Mouse (Mus musculus) CD4-positive, CD25-positive, alpha-beta regulatory T cell, adult 4 months (primary cell): ENCODE results near the gene Syne3. TPM values are rescaled to one million over a fixed set of nuclear protein-coding genes. Genes with fewer than 3 reads are reported as not detected.
A peak's percentile ranks its signal among the peaks of the same experiment; 100 is the strongest.

Source experiments
- ATAC-seq: one replicate; pipeline ENCODE4 v1.8.0; 2017
- polyA plus RNA-seq, 2 experiments: library from polyadenylated mRNA; unstranded; fragments of 100-300 nt; shearing (Covaris generic); gene quantifications; one replicate each; pipeline ENCODE4 v1.2.1; 2017

The Syne3 gene
- polyA plus RNA-seq, 2 experiments from 2014 or later = 1.6 to 5.5 TPM

DNA sequence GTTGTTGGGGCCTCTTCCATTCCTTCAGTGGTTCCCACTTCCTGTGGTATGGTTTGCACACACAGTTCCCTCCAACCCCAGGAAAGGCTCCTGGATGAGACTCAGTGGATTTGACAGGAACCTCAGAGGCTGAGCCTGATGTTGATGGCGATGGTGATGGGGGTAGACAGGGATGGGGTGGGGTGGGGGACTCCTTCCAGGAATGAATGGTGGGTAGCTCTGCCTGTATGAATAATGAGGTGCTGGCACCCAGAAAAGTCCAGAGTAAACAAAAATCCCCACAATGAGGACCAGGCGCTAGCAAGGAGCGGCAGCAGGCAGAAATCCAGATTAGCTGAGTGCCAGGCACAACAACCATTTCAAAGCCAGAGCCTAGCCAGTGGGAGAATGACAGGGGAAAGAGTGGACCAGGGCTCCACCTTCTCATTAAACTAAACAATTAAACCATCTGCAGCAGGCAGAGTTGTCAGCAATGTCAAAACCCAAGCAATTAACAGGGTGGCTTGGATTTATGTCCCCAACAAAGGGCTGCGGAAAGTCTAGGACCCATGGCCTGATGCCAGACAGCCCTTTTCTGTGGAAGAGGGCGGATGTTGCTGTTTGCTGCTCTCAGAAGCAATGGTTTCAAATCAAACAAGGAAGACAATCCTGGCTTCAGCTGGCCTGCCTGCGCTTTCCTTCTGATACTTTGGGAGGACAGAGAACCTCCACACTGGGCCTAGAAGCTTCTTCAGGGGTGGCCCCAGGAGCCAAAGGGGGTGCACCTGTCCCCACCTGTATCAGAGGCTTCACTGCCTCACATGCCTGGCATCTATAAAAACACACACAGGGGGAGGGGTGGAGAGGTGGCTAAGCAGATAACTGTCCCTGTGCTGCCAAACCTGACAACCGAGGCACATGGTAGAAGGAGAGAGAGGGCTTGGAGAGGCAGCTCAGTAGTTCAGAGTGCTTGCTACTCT, 44.4 kb downstream of the Syne3 start:
- no peak for ATAC-seq

DNA sequence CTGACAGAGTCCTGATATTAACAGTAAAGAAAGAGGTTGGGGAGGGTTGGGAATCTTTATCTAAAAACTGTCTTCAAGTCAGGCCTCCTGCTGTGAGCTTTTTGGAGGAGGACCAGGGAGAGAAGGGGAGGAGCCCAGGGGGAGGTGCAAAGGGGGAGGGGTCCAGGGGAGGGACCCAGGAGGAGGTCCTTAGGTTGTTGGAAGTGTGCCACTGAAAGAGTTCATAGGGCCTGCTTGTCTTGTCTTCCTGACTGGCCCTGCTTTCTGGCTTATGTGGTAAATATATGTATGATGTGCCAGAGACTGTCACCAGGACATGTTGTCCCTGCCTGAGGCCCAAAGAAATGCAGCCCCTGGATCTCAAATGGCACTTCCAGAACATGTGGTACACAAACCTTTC, 49.2 kb downstream of the Syne3 start:
- ATAC-seq = no peak

DNA sequence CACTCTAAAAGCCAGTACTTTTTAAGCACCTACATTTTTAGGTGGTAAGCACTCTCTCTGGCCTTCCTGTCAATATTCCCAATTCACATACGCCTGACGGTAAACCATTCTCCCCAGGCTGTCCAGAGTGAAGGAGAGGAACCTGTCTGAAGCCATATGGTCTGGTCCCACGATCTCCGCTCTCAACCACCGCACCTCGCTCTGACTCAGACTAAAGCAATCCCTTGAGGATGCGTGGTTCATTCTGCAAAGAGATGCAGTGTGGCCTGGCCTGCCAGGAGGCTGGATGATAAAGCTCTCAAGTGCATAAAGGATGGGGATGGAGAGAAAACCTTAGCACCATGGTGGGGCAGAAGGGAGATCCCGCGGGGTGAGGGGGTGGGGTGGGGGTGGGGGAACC, 49.6 kb downstream of the Syne3 start:
- no peak for ATAC-seq

DNA sequence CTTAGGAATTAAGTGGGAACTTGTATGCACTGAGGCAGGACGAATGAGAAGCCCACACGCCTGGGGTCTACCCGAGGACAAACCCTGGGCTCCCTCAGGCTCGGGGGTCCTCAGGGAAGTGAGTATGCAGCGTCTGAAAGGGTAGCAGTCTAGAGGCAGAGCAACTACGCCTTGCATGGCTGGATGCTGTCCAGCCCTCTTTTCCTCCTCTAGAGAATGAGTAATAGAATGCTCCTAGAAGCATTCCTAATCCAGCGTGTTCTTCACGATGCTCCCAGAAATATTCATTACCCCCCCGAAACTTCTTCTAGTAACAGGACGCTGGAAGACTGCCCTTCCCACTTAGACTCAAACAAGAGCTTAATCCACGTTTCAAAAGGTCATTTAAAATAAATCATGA, 51.3 kb downstream of the Syne3 start:
- no peak for ATAC-seq

DNA sequence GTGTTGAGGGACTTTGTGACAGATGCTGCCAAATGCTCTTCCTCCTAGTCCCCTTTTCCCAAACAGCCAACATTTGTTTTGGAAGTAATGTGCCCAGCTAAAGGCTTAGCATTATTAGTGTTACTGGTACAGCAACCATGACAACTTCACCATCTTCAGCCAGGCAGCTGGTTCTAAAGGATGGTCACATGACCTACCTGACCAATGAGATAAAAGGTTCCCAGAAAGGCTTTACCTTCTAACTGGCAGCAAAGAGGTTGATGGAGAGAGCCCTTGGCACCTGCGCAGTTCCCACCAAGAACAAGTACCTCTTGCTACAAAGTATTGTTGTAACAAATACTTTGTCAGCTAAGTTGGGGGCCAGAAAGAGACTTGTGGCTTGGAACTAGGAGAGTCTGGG, 52.4 kb downstream of the Syne3 start:
- no peak for ATAC-seq

DNA sequence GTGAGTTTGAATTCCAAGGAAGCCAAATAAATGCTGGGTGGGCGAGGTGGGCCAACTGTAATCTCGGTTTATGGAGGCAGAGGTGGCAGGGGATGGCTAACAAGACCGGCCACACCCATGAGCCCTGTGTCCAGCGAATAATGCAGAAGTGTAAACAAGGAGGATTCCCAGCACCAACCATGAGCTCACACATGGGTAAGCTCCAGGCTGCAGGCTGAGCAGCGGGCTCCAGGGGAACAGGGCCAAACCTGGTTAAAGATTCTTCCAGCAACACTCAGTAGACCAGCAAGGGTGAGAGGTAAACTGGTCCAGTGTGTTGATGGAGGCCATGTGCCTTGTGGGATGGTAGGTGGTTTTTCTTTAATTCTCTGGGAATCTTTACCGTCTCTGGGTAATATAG, 53.2 kb downstream of the Syne3 start:
- ATAC-seq = no peak

DNA sequence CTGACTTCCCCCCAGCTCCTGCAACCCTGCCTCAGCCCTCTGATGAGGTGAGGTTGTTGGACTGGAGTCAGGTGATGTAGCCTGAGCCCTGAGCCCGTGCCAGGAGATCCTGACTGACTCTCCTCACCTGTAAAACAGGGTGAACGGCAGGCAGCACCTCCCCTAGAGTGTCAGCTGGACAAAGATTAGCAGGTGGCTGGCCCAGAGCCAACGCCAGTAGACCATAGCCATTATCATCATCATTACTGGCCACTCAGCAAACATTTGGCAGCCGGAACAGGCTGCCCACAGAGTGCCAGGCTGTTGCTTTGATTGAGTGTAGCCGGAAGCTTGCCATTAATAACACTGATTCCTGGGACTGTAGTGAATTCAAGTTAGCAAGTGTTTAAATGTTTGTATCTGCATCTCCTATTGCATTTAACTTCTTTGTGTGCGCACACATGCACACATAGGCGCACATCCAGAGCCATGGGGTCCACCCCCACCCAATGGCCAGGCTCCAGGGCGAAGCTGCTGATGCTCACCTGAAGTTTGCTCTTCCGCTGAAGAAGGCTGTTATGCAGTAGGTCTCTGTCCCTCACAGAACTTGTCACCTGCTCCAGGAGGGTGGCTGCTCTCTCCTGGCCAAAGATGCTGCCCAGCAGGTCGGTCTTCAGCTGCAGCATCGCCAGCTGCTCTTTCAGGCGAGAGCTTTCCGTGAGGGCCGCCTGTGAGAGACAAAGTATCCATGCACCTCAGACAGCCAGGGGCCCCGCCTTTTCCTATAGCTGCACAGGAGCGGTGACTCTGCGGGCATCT, 54.4 kb downstream of the Syne3 start:
- no peak for ATAC-seq

DNA sequence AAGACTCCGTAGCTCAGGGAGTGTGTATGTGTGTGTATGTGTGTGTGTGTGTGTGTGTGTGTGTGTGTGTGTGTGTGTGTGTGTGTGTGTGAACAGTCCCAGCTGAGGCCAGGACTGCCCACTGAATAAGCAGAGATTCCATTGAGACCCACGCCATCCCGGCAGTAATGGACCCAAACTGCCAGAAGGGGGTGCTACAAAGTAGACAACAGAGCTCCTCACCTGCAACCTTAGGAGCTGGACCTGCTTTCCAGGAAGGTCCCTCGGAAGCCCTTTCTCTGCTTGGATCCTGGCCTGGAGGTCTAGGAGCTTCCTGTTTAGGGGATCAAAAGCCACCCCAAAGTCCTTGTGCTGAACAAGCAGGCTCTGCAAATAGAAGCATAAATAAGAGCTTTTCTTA, 55.7 kb downstream of the Syne3 start:
- ATAC-seq = peak; percentile 64

DNA sequence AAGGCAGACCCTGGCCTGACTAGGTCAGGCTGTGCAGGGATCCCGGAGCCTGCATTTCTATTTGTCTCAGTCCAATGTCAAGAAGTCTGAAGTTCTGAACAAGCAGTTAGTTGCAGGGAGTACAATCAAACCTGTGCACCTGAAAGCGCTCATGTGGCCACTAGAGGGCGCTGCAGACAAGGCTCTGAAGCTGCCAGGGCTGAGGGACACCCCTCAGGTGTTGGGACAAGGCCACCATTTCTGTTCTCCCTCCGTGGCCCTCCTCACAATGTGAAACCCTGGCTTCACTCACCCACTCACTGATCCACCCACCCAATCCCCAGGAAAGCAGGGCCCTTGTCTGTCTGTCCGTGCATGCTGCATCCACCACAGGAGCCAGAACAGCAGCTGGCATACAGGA, 57.2 kb downstream of the Syne3 start:
- ATAC-seq = peak; percentile 87

DNA sequence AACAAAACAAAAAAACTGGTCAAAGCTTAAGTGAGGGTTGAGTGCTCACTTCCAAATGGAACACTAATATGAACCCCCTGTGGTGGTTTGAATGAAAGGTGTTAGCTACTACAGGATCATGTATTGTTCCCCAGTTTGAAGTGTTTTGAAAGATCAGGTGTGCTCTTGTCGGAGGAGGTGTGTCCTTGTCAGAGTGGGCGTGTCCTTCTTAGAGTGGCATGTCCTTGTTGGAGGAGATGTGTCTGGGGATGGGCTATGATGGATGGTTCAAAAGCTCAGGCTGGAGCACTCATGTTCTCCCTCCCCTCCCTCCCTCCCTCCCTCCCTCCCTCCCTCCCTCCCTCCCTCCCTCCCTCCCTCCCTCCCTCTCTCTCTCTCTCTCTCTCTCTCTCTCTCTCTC, 61.7 kb downstream of the Syne3 start:
- no peak for ATAC-seq

DNA sequence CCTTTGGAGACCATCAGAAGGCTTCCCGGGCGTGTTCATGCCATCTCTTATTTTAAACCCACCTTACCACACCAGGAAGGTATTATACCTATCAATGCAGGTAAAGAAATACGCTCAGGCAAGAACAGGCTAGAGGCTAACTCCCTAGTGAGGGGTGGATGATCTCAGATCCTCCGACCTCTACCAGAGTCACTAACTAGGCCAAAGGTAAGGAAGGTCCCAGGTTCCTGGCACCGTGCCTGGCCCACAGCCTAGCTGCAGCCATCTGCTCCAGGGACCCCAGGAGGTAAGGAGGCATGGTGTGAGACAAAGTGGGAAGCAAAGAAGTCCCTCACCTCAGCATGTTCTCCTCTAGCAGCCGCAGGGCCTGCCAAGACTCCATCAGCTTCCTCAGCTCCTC, 63.4 kb downstream of the Syne3 start:
- ATAC-seq = no peak

DNA sequence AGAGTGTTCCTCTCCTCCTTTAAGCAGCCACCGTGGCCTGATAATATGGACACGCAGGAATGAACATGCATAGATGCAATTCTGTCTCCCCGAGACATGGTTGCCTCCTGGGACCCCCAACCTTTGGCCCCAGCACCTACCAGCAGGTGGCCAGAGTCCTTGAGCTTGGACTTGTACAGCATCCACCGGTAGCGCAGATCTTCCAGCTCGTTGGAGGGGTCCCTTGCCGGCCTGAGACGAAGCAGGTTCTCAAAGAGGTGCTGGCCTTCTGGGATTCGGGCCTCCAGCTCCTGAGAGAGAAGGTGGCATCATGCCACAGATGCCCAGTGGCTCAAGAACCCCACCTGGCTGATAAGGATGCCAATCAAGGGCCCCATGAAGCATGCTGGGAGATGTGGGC, 69.1 kb downstream of the Syne3 start:
- no peak for ATAC-seq

DNA sequence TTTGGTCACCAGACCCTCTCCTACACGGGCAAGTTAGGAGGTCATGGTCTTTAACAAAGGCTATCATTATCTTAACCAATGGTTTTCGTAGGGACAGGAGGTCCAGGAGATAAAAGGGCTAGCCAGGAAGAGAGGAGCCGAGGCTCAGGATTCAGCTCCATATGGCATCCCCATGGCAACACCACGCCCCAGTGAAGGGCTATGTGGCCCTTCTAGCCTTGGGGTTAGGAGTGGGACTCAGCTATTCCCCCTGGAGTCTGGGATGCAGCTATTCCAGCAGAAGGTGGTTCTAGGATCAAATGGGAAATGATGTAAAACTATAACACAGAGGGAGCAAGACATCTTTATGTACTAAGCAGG, 69.6 kb downstream of the Syne3 start:
- ATAC-seq = no peak

DNA sequence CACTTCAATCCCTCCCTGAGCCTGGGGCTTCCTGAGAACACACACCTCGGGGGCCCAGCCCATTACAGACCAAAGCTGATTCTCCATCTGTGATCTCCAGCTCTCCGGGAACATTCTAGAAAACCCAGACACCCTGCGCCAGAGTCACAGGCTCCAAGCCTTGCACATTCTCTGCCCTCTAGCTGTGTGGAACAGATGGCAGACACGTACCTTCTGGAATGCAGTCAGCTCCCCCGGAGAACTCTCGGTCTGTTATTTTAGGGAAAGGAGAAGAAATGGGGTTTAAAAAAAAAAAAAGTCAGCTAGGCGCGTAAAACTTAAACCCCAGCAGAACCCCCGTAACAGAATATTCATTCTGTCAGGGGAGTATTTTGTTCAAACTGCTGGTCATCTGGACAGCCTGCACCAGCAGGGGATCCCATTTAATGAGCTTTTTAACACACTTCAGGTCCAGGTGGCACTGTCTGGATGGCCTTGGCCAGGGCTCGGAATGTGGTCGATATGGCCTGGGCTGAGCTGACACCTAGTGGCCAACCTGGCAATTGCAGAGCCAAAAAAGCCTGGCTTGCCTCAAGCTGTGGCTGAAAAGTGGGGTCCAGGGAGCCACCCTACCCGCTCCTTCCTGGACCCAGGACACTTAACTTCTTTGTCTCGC, 70.1 kb downstream of the Syne3 start:
- ATAC-seq = no peak

DNA sequence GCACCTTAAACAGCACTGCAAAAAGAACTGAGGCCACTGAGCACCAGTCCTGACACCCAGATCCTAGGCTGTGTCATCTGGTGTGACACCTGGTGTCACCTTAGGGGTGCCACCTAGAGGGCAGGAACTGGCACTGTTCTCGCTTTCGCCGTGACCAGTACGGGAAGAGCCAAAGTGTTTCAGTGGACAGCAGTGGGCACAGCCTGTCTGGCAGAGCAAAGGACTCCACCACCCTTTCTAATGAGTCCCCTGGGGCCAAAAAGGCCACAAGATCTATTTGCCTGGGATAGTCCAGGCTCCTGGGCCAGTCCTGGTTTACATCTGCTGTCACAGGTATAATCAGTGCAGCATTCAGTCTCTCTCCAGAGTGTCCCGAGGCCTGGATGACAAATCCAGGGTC, 70.7 kb downstream of the Syne3 start:
- no peak for ATAC-seq

DNA sequence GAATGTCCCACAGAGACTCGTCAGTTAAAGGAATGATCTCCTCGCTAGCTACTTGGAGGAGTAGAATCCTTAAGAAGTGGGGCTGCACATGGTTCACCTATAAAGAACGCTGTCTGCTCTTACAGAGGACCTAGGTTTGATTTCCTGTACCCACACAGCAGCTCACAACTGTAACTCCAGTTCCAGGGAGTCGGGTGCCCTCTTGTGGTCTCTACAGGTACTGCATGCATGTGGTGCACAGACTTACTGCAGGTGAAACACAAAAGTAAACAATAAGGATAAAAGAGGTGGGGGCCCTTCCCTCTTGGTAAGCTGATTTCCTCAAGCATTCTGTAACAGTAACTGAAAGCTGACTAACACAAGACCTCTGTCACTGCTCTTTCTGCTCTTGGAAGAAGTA, 73.4 kb downstream of the Syne3 start:
- ATAC-seq = no peak

DNA sequence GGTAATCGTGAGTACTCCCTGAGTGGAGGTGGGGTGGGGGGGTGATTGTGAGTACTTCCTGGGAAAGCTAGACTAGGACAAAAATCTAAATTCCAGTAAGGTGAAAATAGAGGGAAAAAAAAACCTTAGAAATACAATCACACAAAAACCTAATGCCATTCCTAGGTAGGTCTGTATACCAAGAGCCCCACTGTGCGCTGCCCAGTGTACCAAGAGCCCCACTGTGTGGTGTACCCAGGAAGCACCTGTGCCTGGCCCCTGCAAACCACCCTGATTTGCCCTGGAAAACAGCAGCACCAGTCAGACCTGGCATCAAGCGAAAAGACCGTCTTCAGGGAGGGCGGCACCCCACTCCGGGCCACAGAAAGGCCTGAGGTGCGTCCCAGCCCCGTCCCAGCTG, 74.5 kb downstream of the Syne3 start:
- no peak for ATAC-seq

DNA sequence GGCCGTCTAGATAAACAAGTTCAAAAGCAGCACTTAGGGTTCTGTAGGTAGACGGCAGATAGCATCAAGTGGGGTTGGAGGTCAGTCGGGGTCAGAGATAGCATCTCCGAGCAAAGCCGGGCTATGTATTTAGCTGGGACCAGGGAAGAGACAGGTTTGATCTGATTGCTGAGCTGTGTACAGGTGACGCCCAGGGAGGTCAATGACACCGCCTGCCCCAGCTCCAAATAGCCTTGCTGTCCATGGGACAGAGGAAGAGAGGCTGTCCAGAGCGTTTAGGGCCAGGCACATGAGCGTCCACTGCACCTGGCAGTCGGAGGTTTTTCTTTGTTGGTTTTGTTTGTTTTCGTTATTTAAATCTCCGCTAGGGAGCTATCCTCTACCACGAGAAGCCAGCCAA, 75.8 kb downstream of the Syne3 start:
- ATAC-seq = no peak

DNA sequence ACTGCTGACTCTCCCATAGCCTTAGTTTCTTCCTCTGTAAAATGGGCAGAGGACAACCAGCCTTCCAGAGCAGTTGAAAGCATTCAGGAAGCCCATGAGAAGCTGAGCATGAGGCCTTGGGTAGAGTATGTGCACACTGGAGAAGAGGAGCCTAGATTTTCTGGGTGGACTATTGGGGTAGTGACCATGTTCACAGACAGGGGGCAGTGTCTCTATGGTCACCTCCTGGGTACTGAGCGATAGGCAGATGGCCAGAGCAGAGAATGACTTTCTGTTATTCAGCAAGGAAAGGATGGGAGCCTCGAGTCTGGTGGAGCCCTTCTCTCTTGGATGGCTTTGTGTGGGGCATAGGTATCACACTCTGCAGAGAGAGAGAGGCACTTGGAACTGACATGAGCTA, 76.4 kb downstream of the Syne3 start:
- ATAC-seq = no peak

DNA sequence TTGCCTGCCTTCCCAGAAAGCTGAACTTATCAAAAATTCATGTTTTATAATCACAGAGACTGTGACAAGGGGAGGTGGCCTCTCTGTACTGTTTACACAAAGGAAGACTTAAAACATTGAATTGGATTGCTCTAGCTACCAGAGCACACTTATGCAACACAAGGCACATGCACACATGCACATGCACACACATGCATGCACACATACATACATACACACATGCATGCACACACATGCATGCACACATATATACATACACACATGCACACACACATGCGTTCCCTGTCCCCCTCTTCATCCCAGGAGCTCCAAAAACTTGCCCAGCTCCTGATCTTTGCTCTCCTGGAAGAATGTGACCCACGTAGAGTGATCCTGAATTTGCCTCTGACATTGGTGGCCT, 83.8 kb downstream of the Syne3 start:
- ATAC-seq = no peak

DNA sequence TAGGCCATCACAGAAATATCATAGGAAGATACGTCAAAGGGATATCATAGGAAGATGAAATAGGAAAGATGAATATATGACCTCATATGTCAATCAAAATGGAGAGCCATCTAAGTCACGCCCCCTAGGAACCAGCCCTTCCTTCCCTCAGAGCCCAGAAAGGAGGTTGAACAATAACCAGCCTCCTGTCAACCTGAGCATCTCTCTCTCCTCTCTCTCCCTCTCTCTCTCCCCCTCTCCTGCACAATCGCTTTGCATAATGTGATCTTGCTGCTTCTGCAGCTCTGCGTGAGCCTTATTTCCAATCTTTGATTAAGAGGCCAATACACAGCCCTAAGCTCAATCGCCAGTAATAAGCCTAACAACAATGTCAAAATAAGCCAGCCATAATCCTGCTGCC, 84.6 kb downstream of the Syne3 start:
- no peak for ATAC-seq

DNA sequence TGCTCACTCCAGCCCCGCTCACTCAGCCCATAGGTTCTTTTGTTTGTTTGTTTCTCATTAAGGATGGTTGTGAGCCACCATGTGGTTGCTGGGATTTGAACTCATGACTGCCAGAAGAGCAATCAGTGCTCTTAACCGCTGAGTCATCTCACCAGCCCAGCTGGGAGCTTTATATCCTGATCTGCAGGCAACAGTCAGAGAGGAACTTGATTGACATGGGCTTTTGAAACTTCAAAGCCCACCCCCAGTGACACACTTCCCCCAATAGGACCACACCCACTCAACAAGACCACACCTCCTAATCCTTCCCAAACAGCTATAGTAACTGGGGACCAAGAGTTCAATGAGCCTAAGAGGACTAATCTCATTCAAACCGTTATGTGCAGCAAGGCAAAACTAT, 85.1 kb downstream of the Syne3 start:
- ATAC-seq = no peak

DNA sequence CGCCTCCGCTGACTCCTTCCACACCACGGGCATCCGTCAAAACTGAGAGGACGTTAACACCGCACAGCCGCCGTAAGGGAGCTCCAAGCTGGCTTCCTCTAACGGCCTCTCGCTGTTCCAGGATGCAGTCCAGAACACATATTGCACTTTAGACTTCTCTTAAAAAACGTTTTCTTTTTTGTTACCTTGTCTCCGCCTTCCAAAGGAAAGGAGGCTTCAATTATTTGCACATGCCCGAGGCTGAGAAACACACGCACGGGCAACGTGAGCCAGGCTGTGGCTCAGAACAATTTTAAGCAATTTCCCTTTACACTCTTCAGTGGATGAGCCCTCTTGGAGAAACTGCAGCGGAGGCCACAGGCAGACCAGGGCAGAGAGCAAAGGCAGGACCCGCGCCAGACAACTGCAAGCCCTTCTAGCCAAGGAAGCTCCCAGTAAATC, 85.6 kb downstream of the Syne3 start:
- ATAC-seq = no peak

DNA sequence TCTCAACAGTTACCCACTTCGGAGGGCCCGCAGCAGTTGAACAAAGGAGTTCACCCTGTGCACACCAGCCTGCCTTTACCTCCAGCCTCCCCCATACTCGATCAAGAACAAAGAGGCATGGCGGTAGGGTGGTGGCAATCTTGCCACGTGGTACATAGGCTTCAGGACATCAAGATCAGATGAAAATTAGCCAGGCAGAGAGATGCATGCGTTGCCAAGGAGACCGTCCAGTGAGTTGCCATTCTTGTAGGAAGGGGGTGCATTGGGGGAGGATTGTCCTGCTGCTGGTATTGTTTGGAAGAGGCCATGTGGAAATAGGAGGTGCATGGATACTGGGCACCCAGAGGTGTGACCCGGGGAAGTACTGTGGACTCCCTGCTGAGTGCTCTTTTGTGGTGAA, 87.0 kb downstream of the Syne3 start:
- no peak for ATAC-seq
